Mouse (Mus musculus) common myeloid progenitor, adult 5-6 weeks (primary cell): Measurements from ENCODE around the gene Ms4a1. TPM values are rescaled to one million over a fixed set of nuclear protein-coding genes. Genes with fewer than 3 reads are reported as not detected.
A peak's percentile ranks its signal among the peaks of the same experiment; 100 is the strongest.
"Not testable (repeated sequence)": the region's sequence is repeated elsewhere in the genome, so short reads cannot be mapped to it uniquely, and the experiment has no call there.

Experiments used
- ATAC-seq: replicated peaks from 2 replicates; pipeline ENCODE4 v1.8.0; 2016; ENCODE audit warnings: low read depth, mild to moderate bottlenecking, moderate TSS enrichment, inconsistent platforms; ENCODE audit not compliant: poor library complexity, severe bottlenecking
- total RNA-seq: library from RNA; stranded (forward); fragments of 200-1000, 187-1606 nt; gene quantifications from 2 replicates; pipeline ENCODE4 v1.2.3, GENCODE M21; 2017

The Ms4a1 gene
- not detected in 2 replicates for total RNA-seq

DNA sequence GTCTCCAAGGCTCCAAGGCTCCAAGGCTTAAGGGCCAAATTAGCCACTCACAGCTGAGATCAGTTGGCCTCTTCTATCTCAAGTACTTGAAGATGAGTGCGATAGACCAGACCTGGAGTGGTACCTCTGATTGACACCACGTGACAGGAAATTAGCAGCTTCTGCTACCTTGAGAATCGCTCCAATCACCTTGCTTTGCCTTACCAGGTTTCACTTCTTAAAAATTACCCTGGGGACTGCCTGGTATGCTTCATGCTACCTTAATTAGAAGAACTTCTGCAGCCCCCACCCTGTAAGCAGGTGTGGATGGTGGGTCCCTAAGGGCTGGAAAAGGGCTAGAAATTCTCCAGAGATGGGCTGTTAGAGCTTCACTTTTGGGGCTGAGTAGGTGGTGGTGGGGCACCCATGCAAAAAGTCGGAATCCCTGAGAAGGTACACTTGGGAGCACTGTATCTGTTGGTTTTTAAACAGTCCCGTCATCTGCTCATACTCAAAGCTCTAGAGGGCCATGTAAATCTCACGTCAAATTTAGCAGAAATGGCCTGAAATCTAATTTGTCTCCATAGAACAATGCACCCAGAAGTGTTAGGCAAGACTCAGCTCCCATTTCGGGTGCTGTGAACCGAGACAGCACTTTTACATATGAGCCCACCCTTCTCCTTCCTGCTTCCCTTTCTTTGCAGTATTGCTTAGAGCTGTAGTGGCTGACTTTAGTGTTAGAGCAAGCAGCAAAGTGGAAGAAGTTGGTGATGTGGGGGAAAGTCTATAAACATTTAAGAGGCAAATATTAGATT lies at the start of gene Ms4a1:
Gene Ms4a1 (minus strand): TSS at position 190 of the 794 bp plus-strand sequence.
- ATAC-seq = no peak

DNA sequence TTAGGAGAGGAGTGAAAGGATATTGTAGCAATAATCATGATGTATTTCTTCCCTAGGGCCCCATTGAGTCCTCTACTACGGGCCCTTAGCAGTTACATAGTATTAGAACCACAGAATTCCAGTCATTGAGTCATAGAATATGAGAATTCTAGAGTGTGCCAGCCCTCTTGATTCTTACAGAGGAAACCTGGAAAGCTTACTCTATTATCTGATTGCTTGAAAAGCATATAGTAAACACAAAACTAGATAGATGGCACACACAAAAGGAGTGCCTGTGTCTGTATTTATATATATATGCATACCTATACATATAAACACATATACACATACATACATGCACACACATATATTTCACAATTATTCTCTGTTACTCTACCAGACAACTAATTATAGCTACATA lies 48.3 kb upstream of the Ms4a1 start, which contains the start of gene Ms4a14:
Gene Ms4a14 (minus strand): TSS at position 101 of the 400 bp plus-strand sequence.
- no peak for ATAC-seq

DNA sequence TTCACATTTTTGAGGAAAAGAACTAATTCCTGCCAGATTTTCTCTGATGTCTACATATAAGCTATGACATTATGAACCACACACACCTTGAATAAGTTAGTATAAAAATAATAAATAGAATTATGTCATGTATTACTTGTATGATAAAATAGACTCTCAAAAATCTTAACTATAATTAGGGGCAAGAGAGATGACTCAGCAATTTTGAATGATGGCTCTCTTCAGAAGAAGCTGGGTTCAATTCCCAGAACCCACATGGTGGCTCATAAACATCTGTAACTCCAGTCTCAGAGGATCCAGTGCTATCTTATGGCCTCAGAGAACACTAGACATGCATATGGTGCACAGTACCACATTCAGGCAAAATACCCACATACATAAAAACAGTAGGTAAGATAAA lies 42.8 kb upstream of the Ms4a1 start:
- ATAC-seq = no peak

DNA sequence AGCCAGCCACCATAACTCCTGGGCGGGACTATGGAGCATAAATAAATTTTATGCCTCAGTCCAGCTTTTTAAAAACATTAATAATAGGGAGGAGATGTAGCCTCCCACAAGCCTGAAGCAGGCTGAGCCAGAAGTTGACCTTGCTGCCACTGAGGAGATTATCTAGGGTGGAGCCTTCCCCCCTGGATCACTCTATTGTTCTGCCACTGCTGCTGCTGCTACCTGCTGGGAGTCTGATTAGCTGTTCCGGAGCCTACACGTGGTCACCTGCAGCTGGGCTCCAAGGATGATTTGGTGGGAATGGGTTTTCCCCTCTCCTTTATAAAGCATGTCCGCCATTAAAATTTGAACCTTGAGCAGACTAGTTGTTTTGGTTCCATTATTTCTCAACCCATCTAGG lies 33.5 kb upstream of the Ms4a1 start:
- ATAC-seq = not testable (repeated sequence)

DNA sequence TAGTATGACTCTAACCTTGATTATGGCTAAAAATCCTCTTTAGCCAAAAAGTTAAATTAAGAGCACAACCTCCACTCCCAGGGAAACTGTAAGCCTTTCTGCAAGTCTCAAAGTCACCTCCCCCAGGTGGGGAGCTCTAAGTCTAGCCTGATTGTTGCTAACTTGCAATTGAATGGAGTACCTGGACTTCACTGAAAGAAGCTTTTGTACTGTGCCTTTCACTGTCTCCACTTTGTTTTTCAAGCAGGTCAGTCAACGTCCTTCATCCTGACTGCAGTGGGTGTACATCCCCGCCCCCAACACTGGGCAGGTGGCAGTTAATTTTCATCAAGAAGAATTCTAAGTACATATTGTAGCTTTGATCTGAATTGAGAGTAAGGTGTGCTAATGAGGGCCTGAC lies 32.9 kb upstream of the Ms4a1 start:
- no peak for ATAC-seq

DNA sequence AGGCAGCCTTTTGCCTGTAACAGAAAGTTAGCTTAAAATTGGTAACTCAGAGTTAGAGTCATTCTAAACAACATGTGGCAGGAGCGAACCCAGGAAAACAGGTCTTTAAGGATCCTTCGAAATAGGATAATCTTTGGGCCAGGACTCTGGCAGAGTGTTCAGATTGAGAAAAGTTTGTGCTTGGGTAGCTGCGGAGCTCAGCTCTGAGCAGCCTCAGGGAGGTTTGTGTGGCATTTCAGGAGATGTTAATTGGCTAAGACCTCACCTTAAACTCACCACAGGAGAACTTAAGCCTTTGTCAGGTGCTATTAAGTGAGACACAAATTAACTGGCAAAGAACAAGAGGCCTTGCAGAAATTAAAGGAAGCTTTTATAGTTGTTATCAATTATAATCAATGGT lies 27.6 kb upstream of the Ms4a1 start:
- ATAC-seq = not testable (repeated sequence)

DNA sequence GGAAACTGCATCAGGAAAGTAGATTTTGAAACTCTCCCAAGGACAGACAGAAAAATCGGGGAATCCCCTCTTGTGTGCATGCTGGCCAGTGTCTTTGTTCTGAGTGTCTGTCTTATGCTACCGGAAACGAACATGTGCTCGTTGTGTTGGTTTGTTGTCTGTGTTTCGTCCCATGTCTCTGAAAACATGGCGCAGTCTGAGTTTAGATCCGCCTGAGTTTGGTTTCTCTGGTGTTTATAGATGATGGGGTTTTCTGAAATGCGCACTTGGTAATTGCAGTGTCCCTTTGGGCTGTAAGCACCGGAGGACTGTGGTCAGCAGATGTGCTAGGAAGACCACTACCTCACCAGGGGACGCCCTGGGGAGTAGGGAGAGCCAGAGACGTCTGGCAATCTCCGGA lies 26.9 kb upstream of the Ms4a1 start:
- no peak for ATAC-seq

DNA sequence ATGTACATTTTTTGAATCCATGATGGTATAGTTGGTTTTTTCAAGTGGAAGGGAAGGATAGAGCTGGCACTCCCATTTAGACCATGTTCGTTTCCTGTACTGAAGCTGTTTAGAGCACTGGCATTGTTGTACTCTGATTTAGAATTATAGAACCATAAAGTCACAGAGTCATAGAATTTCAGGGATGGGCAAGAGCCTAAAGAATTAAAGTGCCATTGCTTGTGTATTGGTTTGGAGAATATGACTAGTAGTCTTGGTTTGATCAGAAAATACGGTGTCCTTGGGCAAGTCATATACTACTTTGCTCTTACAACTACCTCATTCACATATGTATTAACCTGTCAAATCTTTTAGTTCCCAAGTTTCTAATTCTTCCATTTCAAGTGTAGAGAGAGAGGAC lies 17.7 kb upstream of the Ms4a1 start, which contains the start of gene Ms4a5:
Gene Ms4a5 (minus strand): TSS at position 101 of the 400 bp plus-strand sequence.
- ATAC-seq = no peak

DNA sequence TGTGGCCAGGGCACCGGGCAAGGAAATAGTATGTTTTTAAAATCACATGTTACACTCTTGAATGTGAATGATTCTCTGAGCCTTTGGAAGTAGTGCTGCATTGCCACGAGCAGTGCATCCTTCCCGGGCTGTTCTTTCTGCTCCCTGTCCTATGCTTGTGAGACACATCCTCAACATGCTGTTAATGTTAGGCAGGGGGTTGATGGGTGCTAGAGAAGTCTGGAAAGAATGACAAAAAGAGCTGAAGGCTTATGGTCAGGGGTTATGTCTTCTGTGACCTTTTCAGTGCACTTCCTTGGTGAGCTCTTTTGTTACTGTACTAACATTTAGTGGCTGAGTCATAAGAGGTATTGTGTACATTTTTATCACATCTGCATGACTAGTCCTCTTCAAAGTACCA lies 14.2 kb upstream of the Ms4a1 start:
- no peak for ATAC-seq

DNA sequence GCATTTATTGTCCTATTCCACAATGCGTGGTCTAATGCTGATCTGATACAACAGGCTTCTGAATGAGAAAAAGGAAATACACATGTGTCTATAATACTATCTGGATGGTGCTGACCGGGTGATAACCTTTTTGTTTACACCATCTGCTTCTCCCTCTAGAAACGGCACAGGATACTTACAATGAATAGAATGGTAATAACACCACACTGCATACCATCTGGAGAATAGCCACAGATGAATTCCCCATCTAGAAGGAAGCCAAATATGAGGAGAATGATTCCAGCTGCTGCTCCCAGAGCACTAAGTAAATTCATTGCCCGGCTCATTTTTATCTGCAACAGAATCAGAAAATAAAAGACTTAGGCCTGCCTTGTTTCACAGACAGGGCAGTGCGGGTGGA lies 10.4 kb upstream of the Ms4a1 start:
- no peak for ATAC-seq

DNA sequence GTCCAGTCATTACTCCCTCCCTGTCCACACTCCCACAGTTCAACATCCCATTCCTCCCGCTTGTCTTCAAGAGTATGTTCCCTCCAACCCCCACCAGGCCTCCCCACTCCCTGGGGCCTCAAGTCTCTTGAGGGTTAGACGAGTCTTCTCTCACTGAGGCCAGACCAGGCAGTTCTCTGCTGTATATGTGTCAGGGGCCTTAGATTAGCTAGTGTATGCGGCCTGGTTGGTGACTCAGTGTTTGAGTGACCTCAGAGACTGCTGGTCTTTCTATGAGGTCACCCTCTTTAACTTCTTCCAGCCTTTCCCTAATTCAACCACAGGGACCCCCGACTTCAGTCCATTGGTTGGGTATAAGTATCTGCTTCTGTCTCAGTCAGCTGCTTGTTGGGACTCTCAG lies 915 bp upstream of the Ms4a1 start:
- ATAC-seq = no peak

DNA sequence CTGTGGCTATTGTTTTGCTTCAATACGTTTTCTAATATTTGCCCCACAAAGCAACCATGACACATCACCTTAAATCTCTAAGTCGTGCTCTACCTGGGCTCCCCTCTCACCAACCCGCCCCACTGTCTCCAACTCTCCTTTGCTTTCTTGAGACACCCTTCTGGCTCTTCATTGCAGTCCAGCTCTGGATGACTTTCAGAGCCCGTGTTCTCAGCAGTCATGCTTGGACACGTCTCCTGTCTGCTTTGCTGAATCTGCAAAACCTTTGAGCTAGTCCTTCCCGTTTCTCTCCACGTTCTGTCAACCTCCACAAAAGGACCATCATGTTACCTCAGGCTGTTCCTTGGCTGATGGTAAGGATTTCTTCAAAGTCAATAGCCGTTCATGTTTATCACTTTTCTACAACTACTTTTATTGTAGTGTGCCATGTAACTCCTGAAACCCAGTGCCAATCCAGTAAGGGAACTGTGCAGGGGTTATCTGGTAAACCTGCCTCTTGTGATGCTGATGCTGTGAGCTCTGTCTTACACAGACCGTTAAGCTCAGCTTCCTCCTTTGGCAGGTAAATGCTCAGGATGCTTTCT lies 1.3 kb downstream of the Ms4a1 start:
- ATAC-seq = no peak

DNA sequence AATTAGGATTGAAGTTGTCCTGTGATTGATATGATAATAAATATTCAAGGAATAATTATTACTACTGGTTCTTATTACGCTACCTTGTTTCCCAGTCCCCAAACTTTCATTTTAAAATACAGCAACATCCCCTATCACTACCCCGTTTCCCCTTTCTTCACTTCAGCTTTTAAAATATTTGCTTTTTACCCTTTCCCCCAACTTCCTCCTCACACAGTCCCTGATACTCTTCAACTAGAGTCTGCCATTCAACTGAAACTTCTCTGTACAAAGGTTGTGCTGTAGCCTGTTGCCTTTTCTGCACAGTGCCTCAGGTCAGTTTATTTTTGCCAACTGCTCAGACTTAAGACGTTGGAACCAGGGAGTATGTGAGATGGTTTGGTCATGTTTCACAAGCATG lies 2.5 kb downstream of the Ms4a1 start:
- no peak; the same call in 1 of the 2 replicates for ATAC-seq

DNA sequence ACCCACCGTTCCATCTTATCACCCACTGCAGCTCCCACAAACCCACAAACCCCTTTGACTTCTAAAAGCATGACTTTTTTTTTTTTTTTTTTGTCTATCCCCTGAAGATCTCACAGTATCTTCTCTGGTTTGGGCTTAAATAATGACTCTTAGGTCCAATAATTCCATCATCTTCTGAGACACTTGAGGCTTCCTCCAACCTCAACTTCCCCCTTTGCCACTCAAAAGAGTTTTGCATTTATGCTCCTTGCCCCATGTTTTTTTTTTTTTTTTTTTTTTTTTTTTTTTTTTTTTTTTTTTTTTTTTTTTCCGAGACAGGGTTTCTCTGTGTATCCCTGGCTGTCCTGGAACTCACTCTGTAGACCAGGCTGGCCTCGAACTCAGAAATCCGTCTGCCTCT lies 3.1 kb downstream of the Ms4a1 start:
- peak; percentile 36; the same call in 1 of the 2 replicates for ATAC-seq

DNA sequence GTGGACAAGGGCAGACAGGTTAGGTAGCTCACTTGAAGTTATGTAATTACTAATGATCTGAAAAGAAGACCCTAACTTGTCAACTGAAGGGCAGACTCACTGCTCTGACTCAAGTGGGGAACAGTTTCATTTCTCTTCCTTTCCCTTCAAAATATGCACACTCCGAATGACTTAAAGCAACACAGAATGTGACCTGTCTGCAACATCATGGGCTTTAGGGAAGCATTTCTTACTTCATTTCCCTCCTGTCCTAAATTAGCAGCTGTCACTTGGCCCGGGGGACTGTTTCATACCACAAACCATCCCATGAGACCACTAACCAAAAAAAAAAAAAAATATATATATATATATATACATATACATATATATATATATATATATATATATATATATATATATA lies 4.5 kb downstream of the Ms4a1 start:
- 0 out of 2 replicates have a peak, but pooled peaks have one; percentile 22 for ATAC-seq

DNA sequence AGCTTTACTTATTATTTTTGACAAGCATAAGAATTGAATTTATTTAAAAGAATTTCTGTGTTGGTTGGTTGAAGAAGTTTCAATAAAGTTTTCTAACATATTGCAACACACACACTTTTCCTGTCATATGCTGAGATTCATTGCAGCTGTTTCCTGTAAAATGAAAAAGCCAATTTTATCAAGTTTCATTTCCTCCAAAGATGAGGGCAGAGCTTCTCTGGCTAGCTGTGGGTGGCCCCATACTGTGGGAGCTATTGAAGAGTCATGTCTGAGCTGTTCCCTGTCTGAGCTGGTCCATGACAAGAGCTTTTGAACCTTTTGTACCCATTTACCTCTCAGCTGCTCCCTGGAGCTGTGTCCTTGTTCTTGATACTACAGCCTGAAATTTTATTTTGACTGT lies 21.8 kb downstream of the Ms4a1 start:
- ATAC-seq = peak; percentile 87

DNA sequence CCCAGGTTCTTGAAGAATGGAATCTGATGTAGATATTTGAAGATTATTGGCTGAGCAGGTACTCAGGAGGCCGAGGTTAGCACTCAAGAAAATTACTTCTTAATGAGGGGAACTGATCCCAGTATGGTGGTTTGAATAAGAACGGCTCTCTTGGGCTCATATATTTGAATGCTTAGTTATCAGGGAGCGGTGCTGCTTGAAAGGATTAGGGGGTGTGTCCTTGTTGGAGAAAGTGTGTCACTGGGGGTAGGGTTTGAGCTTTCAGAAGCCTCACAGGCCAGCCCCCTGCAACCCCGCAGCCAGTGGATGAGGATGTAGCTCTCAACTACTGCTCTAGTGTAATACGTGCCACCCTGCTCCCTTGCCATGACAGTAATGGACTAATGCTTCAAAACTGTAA lies 23.5 kb downstream of the Ms4a1 start:
- no peak for ATAC-seq

DNA sequence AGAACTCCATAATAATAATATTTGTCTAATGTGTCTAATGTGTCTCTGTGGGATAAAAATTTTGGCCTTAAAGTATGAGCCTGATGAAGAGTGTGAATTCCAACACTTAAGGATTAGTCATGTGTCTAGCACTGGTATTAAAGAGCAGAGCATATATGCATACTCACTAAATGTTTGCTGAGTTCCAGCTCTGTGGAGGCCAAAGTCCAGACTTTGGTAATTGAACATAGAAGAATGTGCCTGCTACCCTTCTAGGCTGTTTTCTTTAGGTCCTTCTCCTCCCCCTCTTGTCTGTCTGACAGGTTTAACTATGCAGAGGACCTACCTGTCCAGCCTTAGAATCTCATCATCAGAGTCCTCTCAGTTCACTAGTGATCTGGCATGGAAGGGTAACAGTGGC lies 30.2 kb downstream of the Ms4a1 start:
- no peak for ATAC-seq

DNA sequence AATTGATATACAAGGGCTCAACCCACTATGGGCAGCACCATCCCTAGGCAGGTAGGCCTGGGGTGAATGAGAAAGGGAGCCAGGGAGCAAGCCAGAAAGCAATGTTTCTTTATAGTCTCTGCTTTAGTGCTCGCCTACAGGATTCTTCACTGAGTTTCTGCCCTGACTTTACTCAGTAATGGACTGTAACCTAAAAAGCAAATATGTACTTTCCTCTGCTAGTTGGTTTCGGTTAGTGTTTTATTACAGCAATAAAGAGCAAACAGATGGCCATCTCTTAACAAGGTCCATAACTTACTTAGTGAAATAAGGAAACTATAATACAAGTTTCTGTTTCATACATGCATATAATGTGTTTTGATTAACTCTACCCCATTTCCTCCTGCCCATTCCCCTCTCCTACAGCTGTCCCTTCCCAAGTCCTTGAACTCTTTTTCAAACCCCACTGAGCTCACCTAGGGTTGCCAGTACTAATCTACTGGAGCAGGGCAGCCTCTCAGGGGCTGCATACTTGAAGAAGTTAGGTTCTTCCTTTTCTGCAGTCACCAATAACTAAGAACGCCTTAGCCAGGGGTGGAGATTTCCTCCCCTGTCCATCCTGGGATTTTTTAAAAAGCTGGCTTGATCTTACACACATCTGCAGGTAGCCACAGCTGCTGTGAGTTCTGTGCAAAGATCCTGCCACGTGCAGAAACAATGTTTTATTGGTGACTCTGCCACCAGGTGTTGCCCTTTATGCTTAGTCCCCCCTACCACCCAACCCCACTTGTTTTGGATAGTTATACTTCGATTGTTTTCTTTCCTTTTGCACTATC lies 30.9 kb downstream of the Ms4a1 start:
- no peak for ATAC-seq

DNA sequence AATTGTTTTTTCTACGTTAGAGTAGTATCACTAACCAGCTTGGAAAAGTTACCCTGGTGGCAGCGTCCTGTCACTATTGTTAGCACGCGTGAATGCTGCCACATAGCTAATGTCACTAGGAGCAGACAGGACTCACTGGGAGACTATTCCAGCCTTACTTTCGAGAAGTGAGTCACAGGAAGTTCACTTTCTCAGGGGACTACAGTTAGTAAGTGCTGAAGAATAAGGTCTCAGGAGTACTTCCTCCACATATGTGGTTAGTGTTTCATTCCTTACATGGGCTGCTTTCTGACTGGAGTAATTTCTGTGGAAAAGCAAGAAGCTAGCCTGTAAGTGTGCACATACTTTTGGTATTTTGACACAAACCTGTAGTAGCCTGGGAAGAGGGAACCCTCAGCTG lies 31.8 kb downstream of the Ms4a1 start:
- no peak for ATAC-seq

DNA sequence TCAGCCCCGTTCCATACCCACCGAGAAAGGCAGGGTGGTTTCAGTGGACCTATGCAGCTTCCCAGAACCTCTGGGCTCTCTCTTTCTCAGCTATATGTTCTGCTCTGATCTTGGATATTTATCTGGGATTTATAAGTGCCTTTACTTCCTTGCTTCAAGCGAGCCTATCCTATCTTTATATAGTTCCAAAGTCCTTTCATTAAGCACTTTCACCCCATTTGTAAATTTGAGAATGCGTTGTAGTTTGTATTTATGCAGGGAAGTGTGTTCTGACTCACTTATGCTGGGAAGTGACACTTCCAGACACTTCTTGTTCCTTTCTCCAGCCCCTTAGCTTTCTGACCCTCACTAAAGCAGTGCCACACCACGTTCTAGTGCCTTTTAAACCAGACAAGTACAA lies 33.7 kb downstream of the Ms4a1 start, which contains the start of gene Ms4a12:
Gene Ms4a12 (minus strand): TSS at position 101 of the 400 bp plus-strand sequence.
- ATAC-seq = no peak
